15 mouse cellular contexts compared by ENCODE assay signal in the genomic region with DNA sequence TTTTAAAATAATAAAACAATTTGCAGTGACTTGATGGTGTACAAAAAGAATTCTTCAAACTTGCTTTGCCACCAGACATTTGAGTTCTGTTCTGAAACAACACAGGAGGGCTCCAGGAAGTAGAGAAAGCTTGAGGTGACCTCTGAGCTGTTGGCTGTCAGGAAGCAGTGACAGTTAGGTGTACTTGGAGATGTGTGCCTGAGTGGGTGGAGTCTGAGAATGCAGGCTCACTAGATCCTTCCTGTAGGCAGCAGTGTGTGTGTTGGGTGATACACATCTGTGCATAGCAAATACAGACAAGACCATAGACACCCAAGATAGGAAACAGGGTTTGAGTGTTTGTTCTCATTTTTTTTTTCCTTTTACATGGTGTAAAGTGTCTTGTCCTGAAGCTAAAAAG. TPM values are rescaled to one million over a fixed set of nuclear protein-coding genes. Genes with fewer than 3 reads are reported as not detected.
A peak's percentile ranks its signal among the peaks of the same experiment; 100 is the strongest.
DNase-seq lines count a peak whose midpoint lies in the region; ATAC-seq and TF ChIP-seq lines count a peak whose summit lies in the region.
"Had no signal": no experiment of that assay in that cellular context is flagged by ENCODE, and none has a peak within 500 bp of the region (broad histone marks: within the 10 kb centered on the region; RNA-seq: fewer than 3 reads in every experiment).

No protein-coding gene starts in this region.

- peak; percentile 68 for ATAC-seq in intestine, embryonic 16.5 days
- no peak for ATAC-seq in hindbrain, postnatal 0 days

- TF ChIP-seq CTCF in MEL (IDR thresholded peaks at IDR 0.05 in 2 of 3, conservative IDR thresholded peaks at IDR 0.05 in 1 of 3; ENCODE audit: control insufficient read depth in 1 of 3, insufficient read depth in 1 of 3, low read depth in 2 of 3, low read length in 3 of 3, poor library complexity in 1 of 3, severe bottlenecking in 1 of 3): no peak
- no peak for TF ChIP-seq CTCF in hindbrain, postnatal 0 days (IDR thresholded peaks at IDR 0.05; ENCODE audit: low read depth)

- DNase-seq in CD4-positive, CD25-positive, alpha-beta regulatory T cell, adult 2 months (ENCODE audit: low read depth, low spot score): peak; percentile 53
- peak; percentile 85 for DNase-seq in MEL (ENCODE audit: low read depth, low spot score)
- DNase-seq in thymus, postnatal 10 days (ENCODE audit: low spot score in 2 of 2): peak; percentile 46 to 48
- no peak for DNase-seq in kidney, postnatal 14 days
- no peak for DNase-seq in cerebellum, adult 9-10 months
- DNase-seq in hindbrain, postnatal 0 days (ENCODE audit: low spot score): no peak
- DNase-seq: adrenal gland, postnatal 10 days; cerebellum, adult 18-20 months; retina, postnatal 1 day had no signal

- H3K4me3 ChIP-seq in MEL (ENCODE audit: control insufficient read depth in 1 of 2, insufficient read depth in 1 of 2, low read depth in 2 of 2, low read length in 2 of 2): no peak overlapping the region
- no peak overlapping the region for H3K4me3 ChIP-seq in intestine, embryonic 16.5 days (ENCODE audit: low read length)
- no peak overlapping the region for H3K4me3 ChIP-seq in hindbrain, postnatal 0 days (ENCODE audit: low read length)
- H3K4me3 ChIP-seq: heart, embryonic 15.5 days; limb, embryonic 12.5 days; megakaryocyte, embryonic 14.5 days had no signal

- no peak for TF ChIP-seq POLR2A in MEL (IDR thresholded peaks at IDR 0.05; ENCODE audit: control insufficient read depth in 1 of 2, insufficient read depth in 1 of 2, low read depth in 1 of 2, low read length in 2 of 2, poor library complexity in 1 of 2)

- TF ChIP-seq EP300 in MEL (IDR thresholded peaks at IDR 0.05; ENCODE audit: low read depth in 1 of 2, low read length in 2 of 2): peak; percentile 49 to 57; a peak in 2 of 4 replicates

- H3K9ac ChIP-seq in MEL (ENCODE audit: control insufficient read depth, low read depth, low read length, poor library complexity, severe bottlenecking): no peak overlapping the region
- H3K9ac ChIP-seq in intestine, embryonic 16.5 days (ENCODE audit: low read depth, low read length): no peak overlapping the region
- H3K9ac ChIP-seq in hindbrain, postnatal 0 days (replicated peaks; ENCODE audit: low read length): no peak overlapping the region
- H3K9ac ChIP-seq: heart, embryonic 15.5 days; hindbrain, embryonic 14.5 days; limb, embryonic 12.5 days; lung, embryonic 14.5 days had no signal

- no peak overlapping the region for H3K4me2 ChIP-seq in intestine, embryonic 16.5 days (ENCODE audit: low read depth, low read length)
- H3K4me2 ChIP-seq in hindbrain, postnatal 0 days (ENCODE audit: low read depth, low read length): no peak overlapping the region
- H3K4me2 ChIP-seq: heart, embryonic 15.5 days; hindbrain, embryonic 14.5 days; limb, embryonic 12.5 days; lung, embryonic 14.5 days had no signal

- H3K9me3 ChIP-seq in MEL (replicated peaks; ENCODE audit: insufficient read depth, low read length): no peaks in the 10 kb centered on the region
- no peaks in the 10 kb centered on the region for H3K9me3 ChIP-seq in intestine, embryonic 16.5 days (ENCODE audit: control insufficient read depth, low read length)
- no peaks in the 10 kb centered on the region for H3K9me3 ChIP-seq in hindbrain, postnatal 0 days (ENCODE audit: low read length)
- H3K9me3 ChIP-seq: heart, embryonic 15.5 days; limb, embryonic 12.5 days; megakaryocyte, embryonic 14.5 days had no signal

- H3K36me3 ChIP-seq in MEL (ENCODE audit: control insufficient read depth in 1 of 2, insufficient read depth in 2 of 2, low read length in 2 of 2): peaks cover 6 to 16% of the 10 kb centered on the region in 2 experiments; a peak in 3 of 4 replicates
- H3K36me3 ChIP-seq in intestine, embryonic 16.5 days (ENCODE audit: control insufficient read depth, insufficient read depth, low read length): no peaks in the 10 kb centered on the region
- H3K36me3 ChIP-seq in hindbrain, postnatal 0 days (ENCODE audit: insufficient read depth, low read length): no peaks in the 10 kb centered on the region
- H3K36me3 ChIP-seq: heart, embryonic 15.5 days had no signal

- H3K79me2 ChIP-seq in MEL (ENCODE audit: control insufficient read depth, insufficient read depth, low read length, poor library complexity): no peaks in the 10 kb centered on the region

- no peak for TF ChIP-seq RAD21 in MEL (IDR thresholded peaks at IDR 0.05; ENCODE audit: low read depth, low read length)

- 0 out of 2 replicates have a peak overlapping the region, but pooled peaks have one; percentile 16 for H3K27ac ChIP-seq in MEL (ENCODE audit: control insufficient read depth, low read depth, low read length)
- H3K27ac ChIP-seq in intestine, embryonic 16.5 days (ENCODE audit: low read length): no peak overlapping the region
- H3K27ac ChIP-seq in hindbrain, postnatal 0 days: no peak overlapping the region
- H3K27ac ChIP-seq: heart, embryonic 15.5 days; hindbrain, embryonic 14.5 days; limb, embryonic 12.5 days had no signal

- H3K4me1 ChIP-seq in MEL (ENCODE audit: control insufficient read depth in 1 of 2, insufficient read depth in 2 of 2, low read length in 2 of 2): peaks cover 10 to 15% of the 10 kb centered on the region in 2 experiments
- no peaks in the 10 kb centered on the region for H3K4me1 ChIP-seq in intestine, embryonic 16.5 days (ENCODE audit: control insufficient read depth, insufficient read depth, low read length)
- H3K4me1 ChIP-seq in hindbrain, postnatal 0 days (ENCODE audit: insufficient read depth, low read length): no peaks in the 10 kb centered on the region
- H3K4me1 ChIP-seq: heart, embryonic 15.5 days; limb, embryonic 12.5 days had no signal

- H3K27me3 ChIP-seq in MEL (ENCODE audit: control insufficient read depth in 1 of 2, insufficient read depth in 2 of 2, low read length in 2 of 2): no peaks in the 10 kb centered on the region
- no peaks in the 10 kb centered on the region for H3K27me3 ChIP-seq in intestine, embryonic 16.5 days (replicated peaks; ENCODE audit: control insufficient read depth, insufficient read depth, low read length)
- no peaks in the 10 kb centered on the region for H3K27me3 ChIP-seq in hindbrain, postnatal 0 days (ENCODE audit: insufficient read depth, low read length)
- H3K27me3 ChIP-seq: heart, embryonic 15.5 days; limb, embryonic 12.5 days; megakaryocyte, embryonic 14.5 days had no signal

TF ChIP-seq in MEL, 35 proteins besides CTCF, POLR2A, EP300 and RAD21 (continues in another document):
- TF ChIP-seq HCFC1 (IDR thresholded peaks at IDR 0.05; ENCODE audit: low read depth, low read length) (no peak), E2F4 (IDR thresholded peaks at IDR 0.05; ENCODE audit: borderline replicate concordance, low read depth, low read length) (no peak), SMC3 (IDR thresholded peaks at IDR 0.05; ENCODE audit: low read depth, low read length) (no peak), TCF12 (IDR thresholded peaks at IDR 0.05; ENCODE audit: low read depth, low read length) (0 out of 2 replicates have a peak, but pooled peaks have one; percentile 23), ELF1 (IDR thresholded peaks at IDR 0.05; ENCODE audit: low read depth, low read length) (peak; percentile 50; the same call in 1 of the 2 replicates), ETS1 (IDR thresholded peaks at IDR 0.05; ENCODE audit: low read depth, low read length) (0 out of 2 replicates have a peak, but pooled peaks have one; percentile 26), TAL1 (IDR thresholded peaks at IDR 0.05; ENCODE audit: low read length) (no peak), SIN3A (IDR thresholded peaks at IDR 0.05; ENCODE audit: low read length) (0 out of 2 replicates have a peak, but pooled peaks have one; percentile 47), MAX (IDR thresholded peaks at IDR 0.05; ENCODE audit: low read length) (no peak), ZC3H11A (IDR thresholded peaks at IDR 0.05; ENCODE audit: low read depth, low read length) (no peak), MEF2A (IDR thresholded peaks at IDR 0.05; ENCODE audit: extremely low read depth, insufficient replicate concordance, low read depth, low read length, poor library complexity, severe bottlenecking) (no peak), ZMIZ1 (IDR thresholded peaks at IDR 0.05; ENCODE audit: low read depth, low read length) (no peak), MAZ (IDR thresholded peaks at IDR 0.05; ENCODE audit: low read depth, low read length) (no peak), MYC (IDR thresholded peaks at IDR 0.05; ENCODE audit: low read depth, low read length) (no peak), UBTF (IDR thresholded peaks at IDR 0.05; ENCODE audit: borderline replicate concordance, insufficient read depth, low read depth, low read length) (no peak), MYB (IDR thresholded peaks at IDR 0.05; ENCODE audit: low read depth, low read length) (no peak), POLR2AphosphoS5 (IDR thresholded peaks at IDR 0.05; ENCODE audit: borderline replicate concordance, low read depth, low read length) (no peak), CHD1 (IDR thresholded peaks at IDR 0.05; ENCODE audit: low read depth, low read length) (no peak), USF1 (IDR thresholded peaks at IDR 0.05; ENCODE audit: low read depth, low read length) (no peak), KAT2A (conservative IDR thresholded peaks at IDR 0.05; ENCODE audit: low read depth, low read length) (no peak), ZKSCAN1 (IDR thresholded peaks at IDR 0.05; ENCODE audit: low read depth, low read length) (no peak), JUND (IDR thresholded peaks at IDR 0.05; ENCODE audit: low read depth, low read length) (no peak), ZNF384 (IDR thresholded peaks at IDR 0.05; ENCODE audit: low read depth, low read length) (peak; percentile 76), GATA1 (IDR thresholded peaks at IDR 0.05; ENCODE audit: low read depth, low read length) (0 out of 2 replicates have a peak, but pooled peaks have one; percentile 35), POLR2AphosphoS2 (IDR thresholded peaks at IDR 0.05; ENCODE audit: low read length) (no peak)

RNA-seq across cellular contexts. Expression of gene Fmc1, which starts 20.5 kb away (rescaled TPM):
- 124 and 148 TPM in 2 replicates for total RNA-seq in MEL (2012; rRNA removed)
- polyA plus RNA-seq in MEL (2012; ENCODE audit: insufficient read depth in 1 of 2, insufficient read length in 2 of 2, low read depth in 1 of 2, low replicate concordance in 2 of 2, missing spikeins in 1 of 2): 10 to 100 TPM in 1 of 2 experiments, not detected in 1; 86.1 TPM
- 159 and 163 TPM in 2 replicates for polyA plus RNA-seq in intestine, embryonic 16.5 days (2015; fragmentation: Nextera tagmentation; extraction: Ambion mirVana)
- total RNA-seq in hindbrain, postnatal 0 days (2014; rRNA removed): 22.5 and 55.8 TPM in 2 replicates
- 256 and 260 TPM in 2 replicates for polyA plus RNA-seq in hindbrain, postnatal 0 days (2015; fragmentation: Nextera tagmentation; extraction: Ambion mirVana)

RNA-seq across cellular contexts. Expression of gene Luc7l2, which starts 38.3 kb away (rescaled TPM):
- total RNA-seq in MEL (2012; rRNA removed): 51.8 and 54.8 TPM in 2 replicates
- polyA plus RNA-seq in MEL (2012; ENCODE audit: insufficient read depth in 1 of 2, insufficient read length in 2 of 2, low read depth in 1 of 2, low replicate concordance in 2 of 2, missing spikeins in 1 of 2): 100 to 1,000 TPM; 118 to 129 TPM
- polyA plus RNA-seq in intestine, embryonic 16.5 days (2015; fragmentation: Nextera tagmentation; extraction: Ambion mirVana): 24.9 and 26.7 TPM in 2 replicates
- total RNA-seq in hindbrain, postnatal 0 days (2014; rRNA removed): 45.0 and 54.3 TPM in 2 replicates
- polyA plus RNA-seq in hindbrain, postnatal 0 days (2015; fragmentation: Nextera tagmentation; extraction: Ambion mirVana): 36.7 and 44.4 TPM in 2 replicates

Comparison
In these comparisons a context has a peak if more than half of its experiments do, and no peak if none do; other contexts are left out.
1. DNase-seq: peak in CD4-positive, CD25-positive, alpha-beta regulatory T cell, adult 2 months (single experiment), MEL (single experiment) and thymus, postnatal 10 days (2 of 2); none in kidney, postnatal 14 days (single experiment), cerebellum, adult 9-10 months (single experiment) and hindbrain, postnatal 0 days (single experiment).